Mouse (Mus musculus): ENCODE data around the gene Rcsd1.
A peak's percentile ranks its signal among the peaks of the same experiment; 100 is the strongest.

The Rcsd1 gene

GRCm38 (mm10) chr1:165704841-165705240, 4.7 kb downstream of the Rcsd1 start:
- no peak for TF ChIP-seq GATA4 (IDR thresholded peaks at IDR 0.05; ENCODE audit: insufficient replicate concordance, low read length)

GRCm38 (mm10) chr1:165702221-165703031, 7.1 kb downstream of the Rcsd1 start:
- TF ChIP-seq GATA4 (IDR thresholded peaks at IDR 0.05; ENCODE audit: insufficient replicate concordance, low read length), result peak; percentile 96; the same call in 1 of the 2 replicates

- TF ChIP-seq GATA4 (IDR thresholded peaks at IDR 0.05; ENCODE audit: insufficient replicate concordance, low read length), result no peak
Measured at GRCm38 (mm10) chr1:165701562-165701961, 8.0 kb downstream of the Rcsd1 start.

DNA sequence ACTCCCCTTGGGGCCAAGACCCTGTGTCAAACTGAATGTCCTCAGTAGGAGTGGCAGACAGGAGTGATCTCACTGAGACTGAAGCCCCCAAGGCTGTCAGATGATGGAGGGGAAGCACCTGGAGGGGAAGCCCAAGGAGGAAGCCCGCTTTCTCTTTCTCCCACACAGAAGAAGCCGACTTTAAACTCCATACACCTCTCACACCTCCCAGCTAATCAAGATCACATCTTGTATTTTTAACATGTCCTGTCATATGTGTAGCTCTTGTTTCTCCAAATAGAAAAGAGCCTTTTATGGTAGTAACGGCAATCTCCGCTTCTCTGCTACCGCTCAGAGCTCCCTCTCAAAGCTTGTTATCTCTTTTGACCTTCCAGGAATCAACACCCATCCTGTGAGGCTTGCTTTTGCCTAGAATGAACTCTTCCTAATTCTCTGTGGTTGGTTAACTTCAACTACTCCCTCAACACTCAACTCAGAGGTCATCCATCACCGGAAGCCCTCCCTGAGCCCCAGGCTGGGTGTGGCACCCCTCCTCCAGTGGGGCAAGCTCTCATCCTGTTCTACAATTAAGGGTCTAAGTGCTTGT, 8.5 kb downstream of the Rcsd1 start:
- TF ChIP-seq GATA4 (IDR thresholded peaks at IDR 0.05; ENCODE audit: insufficient replicate concordance, low read length), result peak; percentile 61; the same call in 1 of the 2 replicates

DNA sequence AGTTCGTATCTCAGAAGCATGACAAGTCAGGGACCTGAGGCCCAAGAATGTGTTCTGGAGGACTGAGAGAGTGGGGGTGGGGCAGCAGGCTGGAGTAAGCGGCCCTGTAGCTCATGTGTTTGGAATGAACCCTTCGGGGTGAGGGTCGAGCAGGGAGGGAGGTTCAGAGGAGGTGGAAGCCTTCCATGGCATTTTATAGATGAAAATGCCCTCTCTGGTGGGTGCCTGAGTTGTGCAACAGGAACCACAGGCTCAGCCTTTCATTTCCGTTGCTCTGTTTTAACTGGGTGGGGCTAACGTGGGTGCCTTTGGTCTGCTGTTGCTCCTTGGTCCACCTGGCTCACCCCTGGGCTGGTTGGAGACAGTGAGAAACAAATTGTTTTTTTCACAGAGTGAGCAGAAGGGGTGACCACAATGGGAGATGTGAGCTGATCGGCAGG, 9.2 kb downstream of the Rcsd1 start:
- TF ChIP-seq GATA4 (IDR thresholded peaks at IDR 0.05; ENCODE audit: insufficient replicate concordance, low read length), result no peak

GRCm38 (mm10) chr1:165697701-165698100, 11.9 kb downstream of the Rcsd1 start:
- TF ChIP-seq GATA4 (IDR thresholded peaks at IDR 0.05; ENCODE audit: insufficient replicate concordance, low read length), result no peak

GRCm38 (mm10) chr1:165696870-165697269, 12.7 kb downstream of the Rcsd1 start:
- TF ChIP-seq GATA4 (IDR thresholded peaks at IDR 0.05; ENCODE audit: insufficient replicate concordance, low read length), result no peak

DNA sequence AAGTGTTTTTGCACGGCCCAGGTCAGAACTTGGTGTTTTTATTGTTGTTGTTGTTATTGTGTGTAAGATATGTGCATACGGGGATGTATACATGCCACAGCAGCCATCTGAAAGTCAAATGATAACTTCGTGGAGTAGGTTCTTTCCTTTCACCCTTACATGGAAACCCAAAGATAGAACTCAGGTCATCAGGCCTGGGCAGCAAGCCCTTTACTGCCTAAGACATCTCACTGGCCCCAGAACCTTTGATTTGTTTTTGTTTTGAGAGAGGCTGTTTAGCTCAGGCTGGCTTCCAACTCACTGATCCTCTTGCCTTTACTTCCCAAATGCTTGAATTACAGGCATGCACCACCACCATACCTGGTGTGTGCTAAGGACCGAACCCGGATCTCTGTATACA, 13.5 kb downstream of the Rcsd1 start:
- no peak for TF ChIP-seq GATA4 (IDR thresholded peaks at IDR 0.05; ENCODE audit: insufficient replicate concordance, low read length)

DNA sequence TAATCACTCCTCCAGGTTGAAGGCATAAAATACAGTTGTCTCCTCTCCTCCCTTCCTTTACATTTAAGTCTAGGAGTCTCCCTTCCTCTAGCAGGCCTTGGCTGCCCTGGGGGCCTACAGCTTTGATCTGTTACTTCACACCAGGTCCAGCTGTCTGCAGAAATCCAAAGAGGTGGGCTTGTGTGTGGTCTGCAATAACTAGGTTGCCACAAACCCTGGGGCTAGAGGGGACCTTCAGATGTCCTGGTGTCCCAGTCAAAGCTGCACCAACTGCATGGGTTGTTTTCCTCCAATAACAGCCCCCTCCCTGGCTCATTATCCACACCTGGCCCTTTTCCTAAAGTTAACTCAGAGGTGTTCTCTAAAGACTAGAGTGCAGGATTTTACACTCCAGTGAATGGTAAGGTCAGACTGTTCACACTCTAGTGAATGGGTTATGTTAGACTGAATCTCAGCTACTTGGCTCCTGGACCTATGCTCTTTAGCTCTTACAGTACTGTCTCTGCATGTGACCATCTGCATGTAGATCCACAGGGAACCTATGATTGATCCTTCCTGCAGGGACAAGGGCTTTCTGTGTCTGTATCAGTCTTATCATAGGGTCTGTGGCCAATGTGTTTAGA, 14.1 kb downstream of the Rcsd1 start:
- TF ChIP-seq GATA4 (IDR thresholded peaks at IDR 0.05; ENCODE audit: insufficient replicate concordance, low read length), result no peak

- no peak for TF ChIP-seq GATA4 (IDR thresholded peaks at IDR 0.05; ENCODE audit: insufficient replicate concordance, low read length)
Measured at GRCm38 (mm10) chr1:165693856-165694255, 15.7 kb downstream of the Rcsd1 start.

GRCm38 (mm10) chr1:165691516-165691915, 18.0 kb downstream of the Rcsd1 start:
- no peak for TF ChIP-seq GATA4 (IDR thresholded peaks at IDR 0.05; ENCODE audit: insufficient replicate concordance, low read length)

GRCm38 (mm10) chr1:165689845-165690244, 19.7 kb downstream of the Rcsd1 start:
- no peak for TF ChIP-seq GATA4 (IDR thresholded peaks at IDR 0.05; ENCODE audit: insufficient replicate concordance, low read length)

DNA sequence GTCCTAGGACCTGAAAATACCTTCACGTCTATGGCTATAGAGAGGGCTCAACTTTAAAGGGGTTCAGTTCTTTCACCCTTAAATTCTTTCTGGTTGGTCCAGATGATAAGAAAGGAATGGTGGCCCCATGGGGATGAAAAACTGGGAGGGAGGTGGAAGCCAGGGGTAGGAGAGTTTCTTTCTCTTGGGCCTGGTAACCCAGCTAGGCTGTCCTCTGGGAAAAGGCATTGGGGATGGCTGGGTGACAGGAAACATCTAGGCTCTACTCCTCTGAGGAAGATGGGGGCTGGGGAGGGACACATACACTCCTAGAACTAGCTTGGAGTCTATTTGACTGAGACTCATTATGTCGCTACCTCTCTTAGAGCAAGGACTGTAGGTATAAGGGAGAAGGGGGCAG, 21.7 kb downstream of the Rcsd1 start:
- no peak for TF ChIP-seq GATA4 (IDR thresholded peaks at IDR 0.05; ENCODE audit: insufficient replicate concordance, low read length)

GRCm38 (mm10) chr1:165686963-165687362, 22.6 kb downstream of the Rcsd1 start:
- TF ChIP-seq GATA4 (IDR thresholded peaks at IDR 0.05; ENCODE audit: insufficient replicate concordance, low read length), result no peak

DNA sequence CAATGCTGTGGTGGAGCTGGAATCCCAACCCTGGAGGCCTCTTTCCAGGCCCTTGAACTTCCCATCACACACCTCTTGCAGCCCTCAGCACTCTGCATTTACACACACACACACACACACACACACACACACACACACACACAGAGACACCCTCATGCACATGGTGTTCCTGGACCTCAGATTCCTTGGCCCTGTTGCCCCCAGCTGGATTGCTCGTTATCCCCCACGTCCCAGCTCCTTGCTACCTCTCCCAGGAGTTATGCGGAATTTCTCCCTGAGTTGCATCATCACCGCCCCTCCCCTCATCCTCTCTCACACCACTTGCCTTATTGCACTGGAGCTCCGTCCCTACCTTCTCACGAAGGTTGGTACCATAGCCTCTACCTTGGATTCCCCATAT, 23.2 kb downstream of the Rcsd1 start:
- no peak for TF ChIP-seq GATA4 (IDR thresholded peaks at IDR 0.05; ENCODE audit: insufficient replicate concordance, low read length)

All from liver, adult (tissue).